Mouse (Mus musculus): ENCODE measurements around the gene Mgst3. TPM values are rescaled to one million over a fixed set of nuclear protein-coding genes. Genes with fewer than 3 reads are reported as not detected.

The Mgst3 gene
- polyA plus RNA-seq, 1 experiment from 2014 or later, result 60.3 TPM

DNA sequence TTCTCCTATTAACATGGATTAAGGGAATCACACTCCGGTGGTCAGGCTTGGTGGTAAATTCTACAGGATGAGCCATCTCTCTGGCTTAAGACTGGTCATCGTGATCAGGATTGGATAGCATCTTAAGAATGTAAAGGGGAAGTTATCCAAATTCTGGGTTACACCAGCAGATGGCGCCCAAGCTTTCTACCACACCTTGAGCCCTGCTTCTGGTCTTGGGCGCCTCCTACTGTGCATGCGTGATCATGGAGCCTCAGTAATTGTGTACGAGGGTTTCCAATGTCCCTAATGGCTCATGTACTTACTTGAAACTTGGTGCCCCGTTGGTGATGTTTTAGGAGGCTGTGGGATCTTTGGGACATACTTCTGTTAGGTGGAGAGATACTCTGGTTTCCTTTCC, 23.7 kb downstream of the Mgst3 start:
- DNase-seq (ENCODE audit: extremely low spot score, low spot score), result peak; percentile 79
- Histone ChIP-seq H3K4me1 (peaks cover 11% of the 10 kb centered on the region), H3K36me3 (replicated peaks) (peaks cover 30% of the 10 kb centered on the region), H3K27ac (no peak overlapping the region), H3K9me3 (no peaks in the 10 kb centered on the region), H3K4me3 (no peak overlapping the region), H3K27me3 (ENCODE audit: poor library complexity, severe bottlenecking) (peaks cover 13% of the 10 kb centered on the region)
- 12% methylated on average over 7 of the region's 7 CpGs for WGBS

GRCm38 (mm10) chr1:167368513-167368912, 25.1 kb downstream of the Mgst3 start:
- Histone ChIP-seq H3K9me3 (no peaks in the 10 kb centered on the region), H3K27ac (no peak overlapping the region), H3K4me1 (no peaks in the 10 kb centered on the region), H3K27me3 (ENCODE audit: poor library complexity, severe bottlenecking) (no peaks in the 10 kb centered on the region), H3K4me3 (no peak overlapping the region), H3K36me3 (replicated peaks) (peaks cover 34% of the 10 kb centered on the region)
- 89% methylated on average over 7 of the region's 7 CpGs for WGBS
- no peak for DNase-seq (ENCODE audit: extremely low spot score, low spot score)

GRCm38 (mm10) chr1:167368018-167368417, 25.6 kb downstream of the Mgst3 start:
- no peak overlapping the region for H3K27ac ChIP-seq
- H3K4me3 ChIP-seq, result no peak overlapping the region
- no peak for DNase-seq (ENCODE audit: extremely low spot score, low spot score)
- H3K4me1 ChIP-seq, result 0 out of 2 replicates have a peak, but pooled peaks cover 3% of the 10 kb centered on the region
- H3K27me3 ChIP-seq (ENCODE audit: poor library complexity, severe bottlenecking), result no peaks in the 10 kb centered on the region
- H3K36me3 ChIP-seq (replicated peaks), result peaks cover 34% of the 10 kb centered on the region
- no peaks in the 10 kb centered on the region for H3K9me3 ChIP-seq
- WGBS, result 89% methylated on average over 4 of the region's 4 CpGs

DNA sequence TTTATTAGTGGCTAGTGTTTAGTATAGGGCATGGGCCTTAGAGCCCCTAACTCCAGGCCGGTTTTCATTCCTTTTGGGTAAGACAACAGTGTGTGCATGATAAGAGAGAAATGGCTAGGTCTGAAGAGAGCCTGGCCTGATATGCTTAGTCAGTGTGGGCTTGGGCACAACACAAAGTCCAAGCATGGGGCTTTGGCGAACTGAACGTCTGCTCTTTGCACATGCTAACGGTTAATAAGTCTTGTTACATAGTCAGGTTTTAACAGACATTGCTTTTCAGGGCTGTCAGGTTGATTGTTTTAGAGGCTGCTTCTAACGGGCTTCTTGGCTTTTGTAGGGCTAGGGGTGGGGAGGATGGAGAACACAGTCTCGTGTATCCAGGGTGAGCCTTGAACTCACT, 27.0 kb downstream of the Mgst3 start:
- Histone ChIP-seq H3K36me3 (replicated peaks) (peaks cover 39% of the 10 kb centered on the region), H3K9me3 (no peaks in the 10 kb centered on the region), H3K27me3 (ENCODE audit: poor library complexity, severe bottlenecking) (no peaks in the 10 kb centered on the region), H3K4me1 (0 out of 2 replicates have a peak, but pooled peaks cover 3% of the 10 kb centered on the region), H3K27ac (no peak overlapping the region), H3K4me3 (no peak overlapping the region)
- no peak for DNase-seq (ENCODE audit: extremely low spot score, low spot score)
- WGBS, result 91% methylated on average over 6 of the region's 6 CpGs

DNA sequence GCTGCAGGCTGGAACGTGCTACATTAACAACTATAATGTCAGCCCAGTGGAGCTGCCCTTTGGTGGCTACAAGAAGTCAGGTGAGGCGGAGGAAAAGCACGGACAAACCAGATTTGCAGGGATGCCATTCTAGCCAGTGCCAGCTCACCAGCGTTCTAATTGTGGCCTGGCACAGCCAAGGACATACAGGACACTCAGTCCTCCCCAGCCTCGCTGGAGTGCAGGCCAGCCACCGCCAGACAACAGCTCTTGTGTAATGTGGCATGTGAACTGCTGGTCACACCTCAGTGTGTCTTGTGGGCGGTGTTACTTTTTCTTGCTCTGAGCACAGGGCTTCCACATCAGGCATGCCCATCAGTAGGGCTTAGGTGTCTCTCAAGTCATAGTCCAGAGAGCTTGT, 27.8 kb downstream of the Mgst3 start:
- WGBS, result 89% methylated on average over 7 of the region's 7 CpGs
- H3K36me3 ChIP-seq (replicated peaks), result peaks cover 48% of the 10 kb centered on the region

DNA sequence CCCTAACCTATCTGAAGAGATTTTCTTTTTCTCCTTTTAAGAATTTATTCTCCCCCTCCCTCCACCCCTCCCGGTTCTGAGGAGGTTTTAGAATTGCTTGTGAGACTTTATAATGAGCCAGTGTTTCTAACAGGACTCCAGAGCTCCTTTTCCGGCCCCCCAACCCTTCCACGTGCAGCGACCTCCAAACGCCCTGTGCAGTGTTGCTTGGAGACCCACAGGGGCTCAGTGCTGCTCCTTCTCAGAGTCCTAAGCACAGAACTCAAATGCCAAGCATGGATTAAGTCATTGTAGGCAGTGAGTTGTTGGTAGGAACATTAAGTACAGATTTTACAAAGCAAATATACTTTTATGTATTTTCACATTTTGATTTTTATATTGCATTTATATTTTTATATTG, 30.3 kb downstream of the Mgst3 start:
- H3K9me3 ChIP-seq, result no peaks in the 10 kb centered on the region
- no peaks in the 10 kb centered on the region for H3K27me3 ChIP-seq (ENCODE audit: poor library complexity, severe bottlenecking)
- H3K36me3 ChIP-seq (replicated peaks), result peaks cover 56% of the 10 kb centered on the region
- no peak overlapping the region for H3K4me3 ChIP-seq
- H3K27ac ChIP-seq, result no peak overlapping the region
- no peak for DNase-seq (ENCODE audit: extremely low spot score, low spot score)
- 76% methylated on average over 5 of the region's 5 CpGs for WGBS
- 0 out of 2 replicates have a peak, but pooled peaks cover 3% of the 10 kb centered on the region for H3K4me1 ChIP-seq

More for the DNA sequence above, 27.8 kb downstream of the Mgst3 start:
- no peak overlapping the region for H3K27ac ChIP-seq
- H3K9me3 ChIP-seq, result no peaks in the 10 kb centered on the region
- 0 out of 2 replicates have a peak, but pooled peaks cover 3% of the 10 kb centered on the region for H3K4me1 ChIP-seq
- no peak overlapping the region for H3K4me3 ChIP-seq
- no peaks in the 10 kb centered on the region for H3K27me3 ChIP-seq (ENCODE audit: poor library complexity, severe bottlenecking)
- DNase-seq (ENCODE audit: extremely low spot score, low spot score), result no peak

DNA sequence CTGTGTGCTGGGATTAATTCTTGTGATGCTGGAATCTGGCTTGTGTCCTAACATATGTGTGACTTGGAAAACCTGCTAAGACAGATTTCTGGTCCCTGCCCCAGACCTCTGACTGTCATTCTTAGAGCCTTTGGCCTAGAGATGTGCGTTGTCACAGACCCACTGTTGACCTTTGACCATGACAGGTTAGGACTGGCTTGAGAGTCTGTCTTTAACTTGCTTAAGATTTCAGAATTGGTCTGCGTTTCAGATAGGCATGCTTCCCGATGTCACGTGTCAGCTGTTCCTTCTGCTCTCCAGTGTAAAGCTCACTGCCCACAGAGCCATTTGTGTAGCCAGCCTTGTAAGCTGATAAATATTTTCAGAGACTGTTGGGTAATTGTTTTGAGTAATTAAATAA, 30.8 kb downstream of the Mgst3 start:
- H3K4me1 ChIP-seq, result 0 out of 2 replicates have a peak, but pooled peaks cover 3% of the 10 kb centered on the region
- H3K36me3 ChIP-seq (replicated peaks), result peaks cover 59% of the 10 kb centered on the region
- no peak for DNase-seq (ENCODE audit: extremely low spot score, low spot score)
- 88% methylated on average over 4 of the region's 4 CpGs for WGBS
- no peak overlapping the region for H3K27ac ChIP-seq
- H3K27me3 ChIP-seq (ENCODE audit: poor library complexity, severe bottlenecking), result no peaks in the 10 kb centered on the region
- H3K4me3 ChIP-seq, result no peak overlapping the region
- no peaks in the 10 kb centered on the region for H3K9me3 ChIP-seq

DNA sequence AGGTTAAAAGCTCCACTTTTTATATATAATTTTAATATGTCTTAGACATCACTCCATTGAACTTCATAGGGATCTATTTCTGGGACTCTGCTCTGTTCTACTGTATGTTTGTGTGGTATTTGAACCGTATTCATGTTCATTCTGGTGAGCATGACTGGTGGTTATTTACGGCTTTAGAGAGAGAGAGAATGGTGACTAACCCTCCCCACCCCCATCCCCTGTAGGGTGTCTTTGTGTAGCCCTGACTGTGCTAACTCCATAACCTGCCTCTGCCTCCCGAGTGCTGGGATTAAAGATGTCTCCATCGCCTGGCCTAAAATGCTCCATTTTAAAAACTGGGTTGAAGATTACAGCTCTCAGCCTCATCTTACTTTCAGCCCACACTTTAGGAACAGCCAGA, 33.4 kb downstream of the Mgst3 start:
- Histone ChIP-seq H3K9me3 (no peaks in the 10 kb centered on the region), H3K27me3 (ENCODE audit: poor library complexity, severe bottlenecking) (no peaks in the 10 kb centered on the region), H3K27ac (no peak overlapping the region), H3K36me3 (replicated peaks) (peaks cover 62% of the 10 kb centered on the region), H3K4me3 (no peak overlapping the region), H3K4me1 (0 out of 2 replicates have a peak, but pooled peaks cover 3% of the 10 kb centered on the region)
- WGBS, result 54% methylated on average over 4 of the region's 4 CpGs
- DNase-seq (ENCODE audit: extremely low spot score, low spot score), result no peak

DNA sequence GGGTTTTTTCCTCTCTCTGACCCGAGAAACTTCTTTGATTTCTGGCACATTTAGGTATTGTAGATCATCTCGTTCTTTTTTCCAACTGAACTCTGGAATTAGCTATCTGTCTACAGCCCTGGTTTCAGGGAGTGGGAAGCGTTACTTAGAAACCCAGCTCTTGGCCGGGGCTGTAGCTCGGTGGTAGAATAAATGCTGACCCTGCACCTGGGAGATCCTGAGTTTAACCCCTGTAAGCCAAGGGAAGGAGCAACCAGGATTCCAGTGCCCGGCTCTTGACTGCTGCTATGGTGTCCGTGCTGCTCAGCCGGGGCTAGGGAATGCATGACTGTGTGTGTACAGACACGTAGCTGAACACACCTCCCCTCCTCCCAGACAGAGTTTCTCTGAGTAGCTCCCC, 34.9 kb downstream of the Mgst3 start:
- no peak for DNase-seq (ENCODE audit: extremely low spot score, low spot score)
- H3K4me1 ChIP-seq, result 0 out of 2 replicates have a peak, but pooled peaks cover 3% of the 10 kb centered on the region
- 89% methylated on average over 9 of the region's 9 CpGs for WGBS

GRCm38 (mm10) chr1:167357387-167357786, 36.3 kb downstream of the Mgst3 start:
- Histone ChIP-seq H3K4me3 (no peak overlapping the region), H3K27me3 (ENCODE audit: poor library complexity, severe bottlenecking) (no peaks in the 10 kb centered on the region), H3K36me3 (replicated peaks) (peaks cover 75% of the 10 kb centered on the region), H3K9me3 (no peaks in the 10 kb centered on the region), H3K27ac (no peak overlapping the region), H3K4me1 (no peaks in the 10 kb centered on the region)
- 96% methylated on average over 9 of the region's 9 CpGs for WGBS
- no peak for DNase-seq (ENCODE audit: extremely low spot score, low spot score)

More for the DNA sequence above, 34.9 kb downstream of the Mgst3 start:
- H3K4me3 ChIP-seq, result no peak overlapping the region
- no peak overlapping the region for H3K27ac ChIP-seq
- peaks cover 73% of the 10 kb centered on the region for H3K36me3 ChIP-seq (replicated peaks)
- no peaks in the 10 kb centered on the region for H3K27me3 ChIP-seq (ENCODE audit: poor library complexity, severe bottlenecking)
- H3K9me3 ChIP-seq, result no peaks in the 10 kb centered on the region

DNA sequence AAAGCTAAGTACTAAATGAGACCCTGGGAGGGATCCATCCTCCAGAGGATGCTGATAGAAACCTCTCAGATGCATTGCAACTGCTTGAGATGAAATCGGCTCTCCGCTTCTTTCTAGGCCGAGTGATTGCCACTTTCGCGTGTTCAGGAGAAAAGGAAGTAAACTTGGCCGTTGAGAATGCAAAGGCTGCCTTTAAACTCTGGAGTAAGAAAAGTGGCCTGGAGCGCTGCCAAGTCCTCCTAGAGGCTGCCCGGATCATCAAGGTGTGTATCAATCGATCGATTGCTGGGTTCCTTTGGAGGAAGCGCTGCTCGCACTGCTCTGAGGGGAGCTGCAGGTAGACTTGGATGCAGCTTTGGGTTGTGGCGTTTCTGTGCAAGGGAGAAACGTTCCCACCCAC, 41.2 kb downstream of the Mgst3 start:
- Histone ChIP-seq H3K27me3 (ENCODE audit: poor library complexity, severe bottlenecking) (no peaks in the 10 kb centered on the region), H3K9me3 (no peaks in the 10 kb centered on the region), H3K4me3 (no peak overlapping the region), H3K27ac (no peak overlapping the region), H3K4me1 (peaks cover 20% of the 10 kb centered on the region), H3K36me3 (replicated peaks) (peaks cover 42% of the 10 kb centered on the region)
- DNase-seq (ENCODE audit: extremely low spot score, low spot score), result no peak
- WGBS, result 94% methylated on average over 14 of the region's 14 CpGs

GRCm38 (mm10) chr1:167350597-167351415, 42.8 kb downstream of the Mgst3 start:
- H3K27me3 ChIP-seq (ENCODE audit: poor library complexity, severe bottlenecking), result no peaks in the 10 kb centered on the region
- no peak for DNase-seq (ENCODE audit: extremely low spot score, low spot score)
- 31% methylated on average over 13 of the region's 13 CpGs for WGBS
- H3K36me3 ChIP-seq (replicated peaks), result peaks cover 26% of the 10 kb centered on the region
- peaks cover 20% of the 10 kb centered on the region for H3K4me1 ChIP-seq
- peak overlapping the region; percentile 82 for H3K4me3 ChIP-seq
- peak overlapping the region; percentile 91 for H3K27ac ChIP-seq
- no peaks in the 10 kb centered on the region for H3K9me3 ChIP-seq

DNA sequence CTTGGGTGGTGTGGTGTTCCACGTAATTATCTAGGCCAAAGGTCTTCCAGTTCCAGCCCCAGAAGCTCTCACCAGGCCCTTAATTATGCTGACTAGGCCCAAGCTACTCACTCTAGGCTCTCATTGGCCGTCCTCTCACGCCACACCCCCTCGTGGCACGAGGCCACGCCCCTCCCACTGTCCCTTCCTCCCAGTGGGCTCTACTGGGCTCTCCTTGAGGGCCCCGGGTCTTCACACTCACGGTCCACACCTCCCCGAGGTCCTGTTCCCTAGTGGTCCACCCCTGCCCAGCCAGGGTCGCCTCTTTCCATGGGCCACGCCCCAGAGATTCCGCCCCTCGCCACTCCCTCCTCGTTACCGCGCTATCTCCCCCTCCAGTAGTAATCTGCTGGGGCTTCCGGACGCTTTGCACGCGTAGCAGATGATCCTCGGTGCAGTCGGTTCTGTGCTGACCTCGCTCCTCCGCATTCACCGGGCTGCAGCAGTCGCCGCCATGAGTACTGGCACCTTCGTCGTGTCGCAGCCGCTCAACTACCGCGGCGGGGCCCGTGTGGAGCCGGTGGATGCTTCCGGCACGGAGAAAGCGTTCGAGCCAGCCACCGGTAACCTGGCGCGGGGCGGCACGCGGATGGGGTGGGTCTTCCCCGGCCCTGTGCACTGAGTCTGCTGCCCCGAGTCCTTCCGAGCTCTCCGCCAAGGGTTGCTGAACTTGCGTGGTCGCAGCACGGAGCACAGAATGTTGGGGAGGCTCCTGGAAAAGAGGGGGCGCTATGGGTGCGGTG, 43.6 kb downstream of the Mgst3 start, which contains the start of gene Aldh9a1:
TSS of gene Aldh9a1 (plus strand) at position 177 of the 782 bp plus-strand sequence.
- peaks cover 18% of the 10 kb centered on the region for H3K36me3 ChIP-seq (replicated peaks)
- under 1% methylated on average over 55 of the region's 55 CpGs for WGBS
- H3K4me3 ChIP-seq, result peak within 1 kb of the TSS; percentile 82
- H3K9me3 ChIP-seq, result no peaks in the 10 kb centered on the region
- DNase-seq (ENCODE audit: extremely low spot score, low spot score), result peak; percentile 89
- H3K27ac ChIP-seq, result peak within 1 kb of the TSS; percentile 91
- H3K4me1 ChIP-seq, result peaks cover 20% of the 10 kb centered on the region
- H3K27me3 ChIP-seq (ENCODE audit: poor library complexity, severe bottlenecking), result no peaks in the 10 kb centered on the region
